Mouse (Mus musculus) cortical plate, adult 2 months (tissue): ENCODE results near the gene Rnf8.

Source experiments
- CTCF ChIP-seq: fragments of 200-500 bp; IDR thresholded peaks from 2 replicates; pipeline ENCODE4 v1.5.1; 2011; ENCODE audit warnings: mild to moderate bottlenecking, control low read depth, low read length; ENCODE audit not compliant: insufficient read depth; ENCODE audit errors: extremely low read depth
- POLR2A ChIP-seq: fragments of 200-500 bp; IDR thresholded peaks from 2 replicates; pipeline ENCODE4 v1.6.1; 2011; ENCODE audit warnings: mild to moderate bottlenecking, low read length, control low read depth; ENCODE audit not compliant: insufficient read depth; ENCODE audit errors: extremely low read depth

DNA sequence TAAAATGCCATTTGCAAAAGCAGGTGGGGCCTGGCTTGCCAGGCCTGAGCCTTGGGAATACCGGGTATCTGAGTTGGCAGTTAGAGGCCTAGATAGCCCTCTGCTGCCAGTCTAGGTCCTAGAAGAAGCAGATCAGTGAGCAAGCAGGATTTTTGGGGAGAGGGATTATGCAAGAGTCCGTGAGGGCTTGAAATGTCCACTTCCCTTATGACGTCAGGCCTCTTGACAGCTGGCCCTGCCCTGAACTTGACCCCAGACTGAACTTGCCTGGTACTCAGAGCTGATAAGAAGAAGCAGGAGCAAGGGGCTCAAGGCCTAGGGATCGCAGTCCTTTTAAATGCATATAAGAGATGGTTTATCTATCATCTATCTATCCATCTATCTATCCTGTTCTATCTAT lies 13.2 kb upstream of the Rnf8 start:
- TF ChIP-seq CTCF = no peak
- no peak for TF ChIP-seq POLR2A
